Mouse (Mus musculus): ENCODE data around the gene Cecr2. TPM values are rescaled to one million over a fixed set of nuclear protein-coding genes. Genes with fewer than 3 reads are reported as not detected.

Gene Cecr2
- total RNA-seq, 2 experiments from 2014 or later: 0.15 TPM; not detected in 1

GRCm38 (mm10) chr6:120761151-120761550 is 95.0 kb downstream of the Cecr2 start:
- no peak for ATAC-seq (replicated peaks; ENCODE audit: poor library complexity, severe bottlenecking)

- ATAC-seq (replicated peaks; ENCODE audit: poor library complexity, severe bottlenecking): no peak
Measured at GRCm38 (mm10) chr6:120769972-120770371, 103.8 kb downstream of the Cecr2 start.

GRCm38 (mm10) chr6:120771366-120771765 is 105.2 kb downstream of the Cecr2 start:
- ATAC-seq (replicated peaks; ENCODE audit: poor library complexity, severe bottlenecking): no peak

GRCm38 (mm10) chr6:120772025-120772424 is 105.9 kb downstream of the Cecr2 start:
- ATAC-seq (replicated peaks; ENCODE audit: poor library complexity, severe bottlenecking): peak; percentile 37

- no peak for ATAC-seq (replicated peaks; ENCODE audit: poor library complexity, severe bottlenecking)
Measured at GRCm38 (mm10) chr6:120773149-120773628, 107.0 kb downstream of the Cecr2 start, which contains the start of gene Slc25a18. Gene Slc25a18 (plus strand): TSS chr6:120773578.

- no peak for ATAC-seq (replicated peaks; ENCODE audit: poor library complexity, severe bottlenecking)
Measured at GRCm38 (mm10) chr6:120773763-120774162, 107.6 kb downstream of the Cecr2 start.

- no peak for ATAC-seq (replicated peaks; ENCODE audit: poor library complexity, severe bottlenecking)
Measured at GRCm38 (mm10) chr6:120776286-120776685, 110.1 kb downstream of the Cecr2 start.

- no peak for ATAC-seq (replicated peaks; ENCODE audit: poor library complexity, severe bottlenecking)
Measured at GRCm38 (mm10) chr6:120777533-120777932, 111.4 kb downstream of the Cecr2 start.

- ATAC-seq (replicated peaks; ENCODE audit: poor library complexity, severe bottlenecking): no peak
Measured at GRCm38 (mm10) chr6:120778226-120778625, 112.1 kb downstream of the Cecr2 start.

GRCm38 (mm10) chr6:120782948-120783347 is 116.8 kb downstream of the Cecr2 start:
- ATAC-seq (replicated peaks; ENCODE audit: poor library complexity, severe bottlenecking): peak; percentile 26; the same call in 1 of the 2 replicates

- no peak for ATAC-seq (replicated peaks; ENCODE audit: poor library complexity, severe bottlenecking)
Measured at GRCm38 (mm10) chr6:120784351-120784750, 118.2 kb downstream of the Cecr2 start.

GRCm38 (mm10) chr6:120788068-120788607 is 122.0 kb downstream of the Cecr2 start:
- ATAC-seq (replicated peaks; ENCODE audit: poor library complexity, severe bottlenecking): peak; percentile 80

GRCm38 (mm10) chr6:120788904-120789303 is 122.7 kb downstream of the Cecr2 start:
- ATAC-seq (replicated peaks; ENCODE audit: poor library complexity, severe bottlenecking): no peak

- no peak for ATAC-seq (replicated peaks; ENCODE audit: poor library complexity, severe bottlenecking)
Measured at GRCm38 (mm10) chr6:120790153-120790552, 124.0 kb downstream of the Cecr2 start.

GRCm38 (mm10) chr6:120790717-120791116 is 124.5 kb downstream of the Cecr2 start:
- no peak for ATAC-seq (replicated peaks; ENCODE audit: poor library complexity, severe bottlenecking)

- ATAC-seq (replicated peaks; ENCODE audit: poor library complexity, severe bottlenecking): no peak
Measured at GRCm38 (mm10) chr6:120792947-120793346, 126.8 kb downstream of the Cecr2 start.

- peak; percentile 53 for ATAC-seq (replicated peaks; ENCODE audit: poor library complexity, severe bottlenecking)
Measured at GRCm38 (mm10) chr6:120795422-120796086, 129.4 kb downstream of the Cecr2 start.

GRCm38 (mm10) chr6:120796111-120796510 is 129.9 kb downstream of the Cecr2 start:
- ATAC-seq (replicated peaks; ENCODE audit: poor library complexity, severe bottlenecking): no peak

- no peak for ATAC-seq (replicated peaks; ENCODE audit: poor library complexity, severe bottlenecking)
Measured at GRCm38 (mm10) chr6:120798019-120798418, 131.8 kb downstream of the Cecr2 start.

GRCm38 (mm10) chr6:120798905-120799304 is 132.7 kb downstream of the Cecr2 start:
- ATAC-seq (replicated peaks; ENCODE audit: poor library complexity, severe bottlenecking): no peak

- ATAC-seq (replicated peaks; ENCODE audit: poor library complexity, severe bottlenecking): peak; percentile 26; the same call in 1 of the 2 replicates
Measured at GRCm38 (mm10) chr6:120799581-120800041, 133.4 kb downstream of the Cecr2 start.

All from granulocyte monocyte progenitor cell, adult 5-6 weeks (primary cell).